Mouse (Mus musculus) forelimb bud, embryonic 11.5 days (tissue): ENCODE measurements around the gene Arap1.
A peak's percentile ranks its signal among the peaks of the same experiment; 100 is the strongest.

Source experiments
- DNase-seq: peaks from one replicate; pipeline ENCODE4 v3.0.0-alpha.2; 2012; ENCODE audit warnings: low read depth, low spot score

The Arap1 gene

DNA sequence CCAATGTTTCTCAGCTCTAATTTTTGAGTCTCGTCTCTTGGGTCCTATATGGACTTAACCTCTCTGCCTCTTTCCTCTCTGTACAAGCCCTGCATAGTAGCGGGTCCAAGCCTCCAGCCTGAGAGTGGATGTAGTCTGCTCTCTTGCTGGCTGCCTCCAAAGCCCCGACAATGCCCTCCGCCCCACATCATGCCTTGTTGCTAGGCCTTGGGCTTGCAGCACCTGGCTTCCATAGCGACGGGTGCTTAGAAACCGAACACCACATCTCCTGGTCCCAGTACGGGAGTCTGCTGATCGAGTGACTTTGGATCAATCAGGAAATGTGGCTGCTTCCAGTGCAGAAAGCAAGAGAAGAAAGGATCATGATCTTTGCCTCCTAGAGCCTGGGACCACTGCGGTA lies 95.2 kb downstream of the Arap1 start:
- no peak for DNase-seq

DNA sequence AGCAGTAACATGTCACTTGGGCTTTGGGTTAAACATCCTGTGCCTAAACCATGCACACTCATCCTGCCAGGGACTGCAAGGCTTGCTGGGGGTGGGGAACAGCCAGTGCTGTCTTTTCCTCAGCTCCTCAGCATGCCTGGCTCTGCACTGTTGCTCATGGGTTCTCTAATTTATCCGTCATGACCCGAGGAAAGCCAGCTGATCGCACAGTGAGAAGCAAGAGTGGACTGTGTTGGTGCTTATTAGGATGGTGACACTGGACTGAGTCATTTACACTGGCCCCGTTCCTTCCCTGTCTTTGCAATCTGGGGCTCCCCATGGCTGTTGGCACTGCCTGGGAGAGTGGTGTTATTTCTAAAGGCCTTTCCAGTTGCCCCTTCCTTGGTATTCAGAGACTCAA lies 96.3 kb downstream of the Arap1 start:
- DNase-seq = no peak

DNA sequence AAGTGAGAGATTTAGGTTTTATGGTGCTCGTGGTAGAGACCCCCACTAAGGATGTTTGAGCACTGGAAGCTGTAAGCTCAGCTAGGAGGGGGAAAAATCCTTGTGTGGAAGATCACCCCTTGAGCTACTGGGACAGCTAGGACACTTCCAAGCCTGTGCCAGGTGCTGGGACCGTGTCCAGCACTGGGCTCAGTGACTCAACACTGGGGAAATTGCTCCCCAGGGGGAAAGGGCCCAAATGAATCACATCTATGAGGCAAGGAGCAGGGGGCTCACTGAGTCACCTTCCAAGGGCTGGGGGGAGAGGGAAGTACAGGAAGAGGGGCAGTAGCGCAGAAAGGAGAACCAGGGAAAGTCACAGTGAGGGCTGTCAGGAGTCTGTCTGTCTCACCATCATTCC lies 102.0 kb downstream of the Arap1 start:
- DNase-seq = no peak

DNA sequence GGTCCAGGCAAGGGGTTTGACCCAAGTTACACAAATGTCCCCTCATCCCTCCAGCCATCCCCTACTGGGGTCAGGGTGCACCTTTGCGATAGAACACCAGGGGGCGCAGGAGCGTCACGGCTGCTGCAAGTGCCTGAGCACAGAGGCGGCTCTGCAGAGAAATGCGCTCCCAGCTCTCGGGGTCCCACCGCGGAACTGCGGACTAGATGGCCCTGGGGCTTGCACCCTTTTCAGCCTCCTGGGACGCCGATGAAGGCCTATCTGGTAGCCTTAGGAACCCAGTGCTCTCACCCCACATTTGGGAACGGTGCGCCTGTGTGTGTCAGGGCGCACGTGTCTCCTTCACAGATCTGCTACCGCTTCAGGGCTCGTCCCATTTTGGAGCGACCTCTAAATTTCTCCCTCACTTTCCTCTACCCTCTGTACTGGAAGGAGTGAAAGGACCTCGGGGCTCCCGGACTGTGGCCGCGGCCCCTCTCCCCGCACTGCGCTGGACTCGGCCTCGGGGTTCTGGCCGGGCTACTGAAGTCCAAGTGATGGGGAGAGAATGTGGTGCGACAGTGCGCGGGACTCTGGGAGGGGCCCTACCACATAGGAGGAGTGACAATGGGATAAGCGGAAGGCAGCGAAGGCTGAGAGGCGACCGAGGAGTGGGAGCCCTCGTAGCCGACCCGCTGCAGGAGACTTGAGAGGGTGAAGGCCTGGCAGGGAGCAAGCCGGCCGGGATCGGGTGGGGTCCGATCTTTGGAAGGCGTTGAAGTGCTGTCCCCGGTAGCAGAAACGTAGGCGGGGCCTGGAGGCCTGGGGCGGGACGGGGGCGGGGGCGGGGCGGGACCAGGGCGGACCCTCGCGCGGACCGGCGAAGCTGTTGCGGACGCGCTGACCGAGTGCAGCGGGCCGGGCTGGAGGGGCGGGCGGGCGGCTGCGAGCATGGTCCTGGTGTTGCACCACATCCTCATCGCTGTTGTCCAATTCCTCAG lies 102.8 kb downstream of the Arap1 start:
- DNase-seq = peak; percentile 84

DNA sequence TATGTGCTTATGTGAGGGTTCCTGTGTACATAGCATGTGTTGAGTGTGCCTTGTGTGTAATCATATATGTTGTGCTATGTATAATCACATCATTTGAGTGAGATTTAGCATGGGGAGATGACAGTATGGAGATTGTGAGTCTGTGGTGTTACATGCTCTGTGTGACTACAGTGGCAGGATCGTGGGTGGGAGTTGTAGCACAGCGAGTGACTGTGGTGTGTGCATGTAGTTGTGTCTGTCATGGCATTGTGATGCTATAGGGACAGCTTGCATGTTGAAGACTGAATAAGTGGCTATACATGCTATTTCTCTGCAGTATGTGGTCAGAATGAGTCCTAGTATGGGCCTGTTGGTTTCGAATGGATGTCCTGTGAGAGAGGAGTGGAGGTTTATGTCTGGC lies 104.8 kb downstream of the Arap1 start:
- no peak for DNase-seq

DNA sequence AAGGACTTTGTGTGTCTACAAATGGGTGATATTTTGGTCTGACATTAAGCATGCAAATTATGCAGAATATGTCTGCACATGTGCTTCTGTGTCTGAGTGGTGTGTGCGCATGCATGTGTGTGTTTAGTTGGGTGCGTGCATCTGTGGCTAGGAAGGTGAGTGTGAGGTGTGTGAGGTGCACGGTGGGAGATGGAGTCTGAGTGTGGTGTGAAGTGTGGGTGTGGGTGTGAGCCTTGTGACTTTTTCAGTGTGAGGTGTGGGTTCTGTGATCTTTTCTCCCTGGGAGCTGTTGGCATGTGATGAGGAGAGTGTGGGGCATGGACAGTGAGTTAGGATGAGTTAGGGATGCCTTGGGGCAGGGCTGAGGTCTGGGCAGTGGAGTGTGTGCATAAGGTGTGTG lies 105.4 kb downstream of the Arap1 start:
- DNase-seq = no peak

DNA sequence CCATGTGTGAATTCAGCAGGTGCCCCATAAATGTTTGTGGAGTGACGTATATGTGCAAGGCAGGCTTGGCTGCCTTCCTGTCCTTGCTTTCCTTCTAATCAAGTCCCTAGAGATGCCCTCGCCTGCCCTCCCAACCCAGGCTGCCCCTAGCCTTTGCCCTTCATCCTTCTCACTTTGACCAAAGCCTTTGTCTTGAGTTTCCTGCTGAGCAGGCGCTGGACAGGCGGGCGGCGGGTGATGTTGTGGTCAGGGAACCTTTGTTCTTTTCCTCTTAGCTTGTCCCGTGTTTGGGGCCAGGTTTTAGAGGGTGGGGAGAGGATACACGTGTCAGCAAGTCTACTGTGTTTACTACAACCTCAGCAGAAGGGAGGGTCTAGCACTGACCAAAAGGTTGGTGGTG lies 105.9 kb downstream of the Arap1 start:
- DNase-seq = no peak

DNA sequence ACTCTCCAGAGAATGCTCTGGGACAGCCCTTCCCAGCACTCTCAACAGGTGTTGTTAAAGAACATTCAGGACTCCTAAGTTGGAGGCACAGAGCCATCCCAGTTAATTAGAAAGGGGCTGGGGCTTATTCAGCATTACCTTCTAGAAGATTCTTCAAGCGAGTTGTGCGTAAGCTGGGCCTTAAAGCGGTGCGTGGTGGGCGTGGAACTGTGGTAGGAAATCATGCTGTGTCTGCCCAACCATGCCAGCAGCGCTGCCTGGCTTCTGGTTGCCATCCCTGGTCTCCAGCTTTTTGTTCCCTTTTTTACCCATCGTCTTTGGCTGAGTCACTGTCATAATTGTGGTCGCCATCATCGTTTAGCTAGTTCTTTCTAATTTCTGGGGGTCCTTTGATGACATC lies 106.6 kb downstream of the Arap1 start:
- no peak for DNase-seq

DNA sequence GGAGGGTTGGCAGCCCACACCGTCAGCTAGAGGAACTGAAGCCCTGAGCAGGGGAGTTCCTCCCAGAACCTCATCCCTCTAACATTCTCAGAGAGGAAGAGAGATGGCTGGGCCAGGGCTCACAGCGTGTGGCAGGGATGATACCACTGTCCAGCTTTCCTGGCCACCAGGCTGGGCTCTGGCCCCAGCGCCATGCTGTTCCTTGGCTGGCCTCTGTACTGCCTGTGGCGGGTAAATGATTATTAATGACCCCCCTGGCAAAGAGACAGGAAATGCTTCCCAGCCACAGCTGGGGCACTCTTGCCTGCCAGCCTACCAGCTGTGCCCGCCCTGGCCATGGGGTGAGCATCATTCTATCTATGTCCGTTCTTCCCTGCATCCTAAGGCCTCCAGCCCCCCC lies 107.3 kb downstream of the Arap1 start:
- no peak for DNase-seq

DNA sequence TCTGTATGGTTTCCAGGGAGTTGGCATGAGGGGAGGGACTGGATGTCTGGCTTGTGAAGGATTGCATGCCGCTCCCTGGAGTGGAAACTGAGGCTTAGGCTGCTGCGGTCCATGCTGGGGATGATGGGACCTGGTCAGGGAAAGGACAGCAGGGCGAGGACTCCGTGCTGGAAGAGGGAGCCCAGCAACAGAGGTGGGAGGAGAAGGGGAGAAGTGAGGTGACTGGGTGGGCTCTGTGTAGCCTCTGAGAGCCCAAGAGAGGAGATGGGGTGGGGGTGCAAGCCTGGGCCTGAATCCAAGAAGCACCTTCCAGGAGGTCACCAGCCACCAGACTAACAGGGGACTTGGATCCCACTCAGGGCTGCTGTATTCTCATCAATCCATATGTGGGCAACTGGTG lies 108.5 kb downstream of the Arap1 start:
- no peak for DNase-seq

DNA sequence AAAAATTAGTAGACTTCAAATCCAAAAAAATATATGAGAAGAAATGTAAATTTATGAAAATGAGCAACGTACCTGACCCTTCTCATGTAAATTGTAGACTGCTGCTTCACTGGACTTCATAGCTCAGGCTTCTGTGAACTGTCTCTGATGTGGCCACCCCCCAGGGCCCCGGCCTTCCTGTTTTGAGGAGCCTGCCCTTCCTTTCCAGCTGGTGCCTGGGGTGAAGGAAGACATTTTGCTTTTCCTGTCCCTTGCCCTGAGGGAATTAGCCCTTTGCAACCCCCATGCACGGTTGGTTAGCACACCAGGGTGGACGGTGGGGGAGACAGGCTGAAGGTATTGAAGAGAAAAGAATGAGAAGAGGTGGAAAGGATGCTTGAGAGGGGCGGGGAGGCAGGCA lies 108.9 kb downstream of the Arap1 start:
- no peak for DNase-seq

DNA sequence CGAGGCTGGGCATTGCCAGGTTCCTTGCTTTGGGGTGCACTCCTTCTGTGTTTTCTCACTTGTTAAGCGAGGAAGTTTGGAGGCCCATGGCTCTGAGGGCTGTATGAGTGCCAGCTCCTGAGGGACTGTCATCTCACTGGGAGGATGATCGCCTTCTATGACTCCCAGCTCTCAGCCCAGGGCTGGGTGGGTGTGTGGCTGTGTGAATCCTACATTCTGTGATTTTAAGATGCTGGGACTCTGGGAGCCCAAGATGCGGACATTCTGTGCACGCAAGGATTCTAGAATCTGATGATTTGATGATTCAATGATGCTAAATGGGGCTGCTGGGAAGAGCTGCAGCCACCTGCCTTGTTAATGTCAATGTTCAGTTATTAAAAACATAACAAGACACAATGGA lies 109.4 kb downstream of the Arap1 start:
- no peak for DNase-seq

DNA sequence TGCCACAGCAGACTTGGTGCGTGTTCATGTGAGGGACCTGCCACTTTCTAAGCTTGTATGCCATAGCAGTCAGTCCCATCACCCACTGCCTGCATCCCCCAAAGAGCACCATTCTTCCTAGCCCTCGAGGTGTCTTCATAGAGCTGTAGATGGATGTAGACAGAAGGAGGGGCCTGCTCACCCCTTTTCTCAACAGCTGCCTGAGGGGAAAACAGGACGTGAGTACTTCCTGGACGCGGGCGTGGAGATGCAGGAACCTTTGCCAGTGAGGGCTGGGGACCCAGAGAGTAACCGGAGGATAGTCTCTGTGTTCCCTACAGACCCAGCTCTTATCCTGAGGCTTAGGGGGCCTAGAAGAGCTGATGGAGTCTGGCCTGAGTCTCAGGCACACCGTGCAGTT lies 109.9 kb downstream of the Arap1 start:
- DNase-seq = no peak

DNA sequence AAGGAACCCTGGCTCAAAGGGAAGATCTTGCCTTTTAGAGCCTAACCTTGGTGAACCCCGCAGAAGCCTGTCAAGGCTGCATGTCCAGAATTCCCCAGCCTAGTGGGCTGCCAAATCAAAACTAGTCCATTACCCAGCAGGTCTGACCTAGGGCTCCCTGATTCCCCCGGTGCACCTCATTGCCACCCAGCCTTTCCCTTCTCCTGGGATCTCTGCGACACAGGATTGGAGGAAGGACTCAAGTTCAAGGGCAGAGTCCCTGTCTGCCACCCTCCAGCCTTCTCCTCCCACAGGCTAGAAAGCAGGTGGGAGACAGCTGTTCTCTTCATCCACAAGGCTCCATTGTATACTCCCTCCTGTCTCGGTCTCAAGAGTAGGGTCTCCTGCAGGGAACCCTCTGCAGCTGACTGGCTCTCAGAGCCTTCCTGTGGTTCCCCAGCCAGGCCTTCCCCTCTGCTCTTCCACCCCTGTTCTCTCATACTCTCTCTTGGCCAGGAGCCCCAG lies 110.5 kb downstream of the Arap1 start:
- no peak for DNase-seq

DNA sequence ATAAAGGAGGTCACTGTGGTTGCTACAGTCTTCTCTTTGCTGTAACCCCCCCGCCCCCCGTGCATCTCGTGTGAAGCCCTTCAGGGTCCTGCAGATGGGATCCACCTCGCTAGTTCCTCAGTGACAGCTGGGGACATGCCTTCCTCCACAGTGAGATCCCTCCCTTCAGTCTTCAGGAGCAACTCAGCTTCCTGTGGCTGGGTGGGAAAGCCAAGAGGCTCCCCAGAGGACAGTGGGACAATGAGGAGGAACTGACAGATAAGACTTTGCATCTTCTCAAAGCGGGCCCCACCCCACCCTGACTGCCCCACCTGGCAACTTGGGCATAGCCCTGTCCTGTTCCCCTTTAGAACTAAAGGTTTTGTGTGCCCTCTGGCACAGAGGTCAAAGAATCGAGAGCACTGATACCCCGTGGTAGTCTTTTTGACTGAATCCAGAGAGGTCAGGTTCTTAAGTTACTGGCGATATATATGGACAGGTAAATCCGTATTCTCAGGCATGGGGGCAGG lies 111.5 kb downstream of the Arap1 start:
- no peak for DNase-seq

DNA sequence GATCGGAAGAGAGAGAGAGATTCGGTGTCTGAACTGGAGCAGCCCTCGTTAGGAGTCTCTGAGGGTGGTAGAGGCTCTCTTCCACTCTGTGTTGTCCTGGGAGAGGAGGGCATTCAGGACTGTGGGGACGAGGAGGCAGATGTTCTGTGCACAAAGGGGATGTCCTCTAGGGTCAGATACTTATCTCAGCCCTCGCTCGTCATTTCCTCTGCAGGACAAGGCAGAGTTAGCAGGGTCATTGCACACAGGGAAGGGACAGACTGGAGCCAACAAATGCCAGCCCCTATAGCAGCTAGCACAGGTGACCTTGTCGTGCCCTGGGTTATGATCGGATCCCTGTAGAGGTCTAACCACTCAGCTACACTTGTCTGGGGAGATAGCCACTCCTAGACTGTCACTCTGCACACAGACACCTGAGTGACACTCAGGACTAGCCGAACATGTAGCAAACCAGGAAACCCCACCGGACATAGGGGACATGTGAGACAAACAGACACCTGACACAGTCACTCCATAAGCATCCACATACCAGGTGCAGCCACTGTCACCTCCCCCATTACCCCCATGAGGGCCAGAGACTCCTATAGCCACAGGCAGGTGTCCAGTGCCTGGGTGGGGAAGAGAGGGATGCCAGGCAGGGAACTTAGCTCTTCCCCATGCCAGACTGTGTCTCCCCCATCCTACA lies 112.2 kb downstream of the Arap1 start:
- DNase-seq = no peak

DNA sequence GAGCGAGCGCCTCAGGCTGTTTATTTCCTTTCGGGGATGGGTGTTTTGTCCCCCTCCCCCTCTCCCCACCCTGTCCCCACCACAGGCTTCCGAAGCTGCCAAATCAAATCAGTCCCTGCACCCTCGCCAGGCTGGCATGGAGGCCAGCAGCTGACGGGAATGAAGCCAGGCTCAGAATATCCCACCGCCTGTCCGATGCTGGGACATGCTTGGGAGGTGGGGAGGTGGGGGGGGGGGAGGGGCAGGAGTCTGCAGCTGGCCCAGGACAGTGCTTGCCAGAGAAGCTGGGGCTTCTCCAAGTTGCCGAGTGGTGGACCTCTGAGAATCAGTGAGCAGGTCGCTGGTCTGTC lies 112.7 kb downstream of the Arap1 start:
- DNase-seq = no peak

DNA sequence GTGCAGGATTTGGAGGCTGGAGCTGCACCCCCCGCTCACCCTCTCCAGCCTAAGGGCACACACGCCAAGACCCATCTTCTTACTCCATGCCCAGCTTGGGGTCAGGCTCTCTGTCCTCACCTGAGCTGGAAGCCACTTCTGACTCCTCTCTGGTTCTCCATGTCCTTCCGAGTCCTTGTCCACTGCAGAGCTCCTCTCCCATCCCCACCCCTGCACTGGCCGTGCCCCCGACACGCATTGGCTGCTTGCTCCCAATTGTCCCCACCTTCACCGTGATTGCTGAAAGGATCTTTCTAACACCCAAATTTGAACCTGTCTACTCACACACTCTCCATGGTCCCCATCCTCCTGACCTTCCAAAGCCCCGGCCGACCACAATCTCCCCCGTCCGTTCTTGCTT lies 113.7 kb downstream of the Arap1 start:
- DNase-seq = no peak
